Mouse (Mus musculus) ES-Bruce4 (cell line): Measurements from ENCODE around the gene Ago4. TPM values are rescaled to one million over a fixed set of nuclear protein-coding genes. Genes with fewer than 3 reads are reported as not detected.

Experiments used
- H3K27ac ChIP-seq: 2 replicates; pipeline ENCODE4 v1.5.1; 2012; ENCODE audit warnings: low read length, inconsistent platforms; ENCODE audit not compliant: insufficient read depth
- H3K27me3 ChIP-seq: 2 replicates; pipeline ENCODE4 v1.6.1; 2012; ENCODE audit warnings: mild to moderate bottlenecking, low read length, inconsistent platforms; ENCODE audit not compliant: control insufficient read depth, poor library complexity, insufficient read depth, severe bottlenecking
- H3K36me3 ChIP-seq: 2 replicates; pipeline ENCODE4 v1.6.1; 2012; ENCODE audit warnings: inconsistent platforms, mild to moderate bottlenecking, low read length, moderate library complexity; ENCODE audit not compliant: control insufficient read depth, poor library complexity, insufficient read depth, severe bottlenecking
- H3K4me1 ChIP-seq: one replicate; pipeline ENCODE4 v1.8.1; 2011; ENCODE audit warnings: low read length; ENCODE audit not compliant: control insufficient read depth, insufficient read depth
- H3K4me3 ChIP-seq: 2 replicates; pipeline ENCODE4 v1.5.1; 2011; ENCODE audit warnings: low read depth, mild to moderate bottlenecking, low read length
- H3K9ac ChIP-seq: 2 replicates; pipeline ENCODE4 v1.6.1; 2012; ENCODE audit warnings: low read depth, mild to moderate bottlenecking, inconsistent platforms; ENCODE audit not compliant: poor library complexity, severe bottlenecking
- H3K9me3 ChIP-seq: replicated peaks from 2 replicates; pipeline ENCODE4 v1.6.1; 2012; ENCODE audit warnings: mild to moderate bottlenecking, low read length, inconsistent platforms; ENCODE audit not compliant: control insufficient read depth, poor library complexity, insufficient read depth, severe bottlenecking
- CTCF ChIP-seq: IDR thresholded peaks from one replicate; pipeline ENCODE4 v1.8.1; 2011; ENCODE audit warnings: low read depth, low read length
- EP300 ChIP-seq: IDR thresholded peaks from 2 replicates; pipeline ENCODE4 v1.6.1; 2011; ENCODE audit warnings: low read depth, low read length; ENCODE audit not compliant: insufficient read depth
- POLR2A ChIP-seq: IDR thresholded peaks from one replicate; pipeline ENCODE4 v1.8.1; 2011; ENCODE audit warnings: low read length; ENCODE audit not compliant: insufficient read depth
- polyA plus RNA-seq: library from polyadenylated mRNA; stranded (reverse); fragments of >200 nt; gene quantifications from 2 replicates; pipeline ENCODE4 v1.2.4, GENCODE M21; 2011; ENCODE audit warnings: low read depth; ENCODE audit not compliant: missing spikeins, insufficient read depth, insufficient read length

Gene Ago4
- polyA plus RNA-seq, 1 experiment, result 3.1 TPM

DNA sequence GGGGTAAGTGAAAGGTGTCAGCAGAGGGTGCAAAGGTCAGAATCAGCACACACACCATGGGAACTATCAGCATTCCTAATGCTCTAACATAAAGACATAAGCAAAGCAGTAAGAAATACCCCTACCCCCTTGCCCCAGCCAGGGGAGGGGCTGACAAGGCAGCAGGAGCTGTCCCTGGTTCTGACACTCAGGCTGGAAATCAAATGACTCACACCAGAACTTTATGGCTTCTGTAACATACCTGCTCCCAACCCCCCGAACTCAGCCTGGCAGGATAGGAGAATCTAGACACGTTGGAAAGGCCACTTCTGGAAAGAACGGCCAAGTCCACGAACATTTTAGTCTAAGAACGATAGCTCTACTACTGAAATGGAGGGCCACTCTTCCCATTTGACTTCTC is 60.2 kb downstream of the Ago4 start:
- Histone ChIP-seq H3K27ac (no peak overlapping the region), H3K27me3 (no peaks in the 10 kb centered on the region), H3K4me3 (no peak overlapping the region), H3K9me3 (no peaks in the 10 kb centered on the region), H3K9ac (no peak overlapping the region), H3K36me3 (no peaks in the 10 kb centered on the region), H3K4me1 (no peaks in the 10 kb centered on the region)
- TF ChIP-seq POLR2A, result no peak
- no peak for TF ChIP-seq CTCF
- TF ChIP-seq EP300, result no peak

DNA sequence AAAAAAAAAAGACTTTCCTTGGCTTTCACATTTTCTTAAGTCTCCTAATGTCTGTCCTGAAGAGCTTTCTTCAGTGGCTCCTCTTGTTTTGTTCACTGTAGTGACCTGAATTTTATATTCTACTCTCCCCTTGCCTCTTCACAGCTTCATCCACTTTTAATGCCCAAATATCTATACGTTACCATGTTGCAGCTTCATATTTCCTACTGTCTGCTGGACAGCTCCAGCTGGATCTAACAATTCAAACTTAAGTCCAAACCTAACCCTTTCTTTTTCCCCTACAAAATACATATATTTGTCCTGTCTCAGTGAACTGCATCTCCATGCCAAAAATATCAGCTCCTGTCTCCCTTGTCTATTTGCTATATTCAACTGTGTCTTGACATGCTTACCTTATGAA is 63.9 kb downstream of the Ago4 start:
- H3K9ac ChIP-seq, result no peak overlapping the region
- no peak overlapping the region for H3K27ac ChIP-seq
- no peaks in the 10 kb centered on the region for H3K9me3 ChIP-seq
- no peak for TF ChIP-seq POLR2A
- no peak for TF ChIP-seq CTCF
- no peak for TF ChIP-seq EP300
- no peaks in the 10 kb centered on the region for H3K4me1 ChIP-seq
- H3K27me3 ChIP-seq, result no peaks in the 10 kb centered on the region
- H3K36me3 ChIP-seq, result no peaks in the 10 kb centered on the region
- H3K4me3 ChIP-seq, result no peak overlapping the region

DNA sequence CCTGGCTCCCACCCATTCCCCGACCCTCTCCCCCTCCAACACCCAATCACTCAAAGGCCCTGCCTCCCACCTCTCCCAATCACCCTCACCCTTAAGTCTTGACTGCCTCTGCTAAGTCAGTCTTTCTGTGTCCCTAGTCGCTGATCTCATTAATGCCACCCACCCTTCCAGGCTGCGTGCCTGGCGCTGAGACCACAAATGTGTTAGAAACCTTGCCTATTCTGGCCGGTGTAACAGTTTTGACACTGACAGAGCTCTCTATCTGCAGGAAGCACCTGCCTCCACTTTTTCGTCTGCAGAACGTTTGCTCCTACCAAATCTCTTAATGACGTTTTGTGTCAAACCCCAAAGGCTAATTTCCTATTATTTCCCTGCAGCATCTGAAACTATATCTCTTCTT is 64.3 kb downstream of the Ago4 start:
- no peaks in the 10 kb centered on the region for H3K27me3 ChIP-seq
- no peaks in the 10 kb centered on the region for H3K4me1 ChIP-seq
- H3K4me3 ChIP-seq, result peak overlapping the region; percentile 25; the same call in 1 of the 2 replicates
- H3K27ac ChIP-seq, result no peak overlapping the region
- no peak for TF ChIP-seq EP300
- no peak for TF ChIP-seq CTCF
- TF ChIP-seq POLR2A, result no peak
- H3K9me3 ChIP-seq, result no peaks in the 10 kb centered on the region
- no peaks in the 10 kb centered on the region for H3K36me3 ChIP-seq
- H3K9ac ChIP-seq, result no peak overlapping the region

DNA sequence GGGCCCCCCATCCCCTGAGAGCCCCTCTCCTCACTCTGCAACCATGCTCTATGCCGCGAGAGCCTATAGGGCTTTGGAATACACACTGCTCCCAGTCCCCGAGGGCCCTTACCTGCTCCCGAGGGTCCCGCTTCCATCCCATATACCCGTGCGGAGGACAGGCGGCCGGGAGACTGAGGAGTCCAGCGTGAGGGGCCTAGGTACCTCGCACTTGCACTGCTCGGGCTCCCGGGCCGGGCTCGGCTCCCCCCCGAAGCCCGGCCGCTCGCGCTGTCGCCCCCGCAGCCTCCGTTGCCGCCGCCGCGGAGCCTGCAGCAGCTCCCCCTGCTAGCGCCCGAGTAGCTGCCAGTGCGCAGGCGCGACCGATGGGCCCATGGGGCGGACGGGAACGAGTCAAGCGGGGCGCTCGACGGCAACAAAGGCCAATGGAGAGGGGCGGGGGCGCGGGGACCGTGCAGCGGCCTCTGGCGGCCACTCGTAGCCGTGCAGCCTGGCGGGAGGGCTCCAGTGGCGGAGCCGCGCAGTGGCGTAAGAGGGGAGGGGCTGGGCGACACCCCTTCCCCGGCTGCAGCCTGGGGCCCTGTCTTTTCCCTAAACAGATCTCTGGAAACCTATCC is 64.9 kb downstream of the Ago4 start, which contains the start of gene Ago1:
Ago1 (minus strand) TSS at position 299 of the 617 bp plus-strand sequence.
- no peaks in the 10 kb centered on the region for H3K9me3 ChIP-seq
- H3K4me1 ChIP-seq, result peaks cover 4% of the 10 kb centered on the region
- H3K9ac ChIP-seq, result peak within 1 kb of the TSS; percentile 95
- peak within 1 kb of the TSS; percentile 90 for H3K4me3 ChIP-seq
- no peaks in the 10 kb centered on the region for H3K36me3 ChIP-seq
- no peaks in the 10 kb centered on the region for H3K27me3 ChIP-seq
- TF ChIP-seq POLR2A, result no peak
- peak; percentile 73 for TF ChIP-seq CTCF
- peak; percentile 73; the same call in 1 of the 2 replicates for TF ChIP-seq EP300
- peak within 1 kb of the TSS; percentile 81 for H3K27ac ChIP-seq

DNA sequence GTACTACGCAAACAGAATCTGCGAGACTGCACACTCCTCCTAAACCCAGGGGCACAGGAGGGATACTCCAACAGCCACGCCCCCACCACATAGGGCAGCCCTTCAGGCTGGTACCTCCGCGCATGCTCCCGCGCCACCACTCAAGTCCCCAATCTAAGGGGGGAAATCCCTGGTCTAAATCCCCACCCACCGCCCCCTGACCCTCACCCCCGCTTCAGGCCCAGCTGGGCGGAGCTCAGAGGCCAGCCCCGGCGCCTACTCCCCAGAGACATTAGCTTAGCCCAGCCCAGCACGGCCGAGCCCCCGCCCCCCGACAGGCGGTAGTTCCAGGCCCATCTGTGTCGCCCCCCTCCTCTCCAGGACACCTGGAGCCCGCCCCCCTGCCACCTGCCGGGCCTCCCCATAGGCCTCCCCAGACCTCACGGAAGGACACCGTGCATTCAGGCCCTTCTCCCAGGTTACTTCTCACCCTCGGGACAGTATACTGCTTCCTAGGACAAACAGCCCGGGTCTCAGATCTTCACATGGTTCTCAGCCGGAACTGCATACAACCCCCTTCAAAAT is 65.5 kb downstream of the Ago4 start:
- Histone ChIP-seq H3K9me3 (no peaks in the 10 kb centered on the region), H3K36me3 (no peaks in the 10 kb centered on the region), H3K4me1 (peaks cover 4% of the 10 kb centered on the region), H3K27me3 (no peaks in the 10 kb centered on the region), H3K27ac (peak overlapping the region; percentile 81), H3K4me3 (peak overlapping the region; percentile 90), H3K9ac (peak overlapping the region; percentile 95)
- TF ChIP-seq CTCF, result no peak
- TF ChIP-seq POLR2A, result no peak
- TF ChIP-seq EP300, result no peak

DNA sequence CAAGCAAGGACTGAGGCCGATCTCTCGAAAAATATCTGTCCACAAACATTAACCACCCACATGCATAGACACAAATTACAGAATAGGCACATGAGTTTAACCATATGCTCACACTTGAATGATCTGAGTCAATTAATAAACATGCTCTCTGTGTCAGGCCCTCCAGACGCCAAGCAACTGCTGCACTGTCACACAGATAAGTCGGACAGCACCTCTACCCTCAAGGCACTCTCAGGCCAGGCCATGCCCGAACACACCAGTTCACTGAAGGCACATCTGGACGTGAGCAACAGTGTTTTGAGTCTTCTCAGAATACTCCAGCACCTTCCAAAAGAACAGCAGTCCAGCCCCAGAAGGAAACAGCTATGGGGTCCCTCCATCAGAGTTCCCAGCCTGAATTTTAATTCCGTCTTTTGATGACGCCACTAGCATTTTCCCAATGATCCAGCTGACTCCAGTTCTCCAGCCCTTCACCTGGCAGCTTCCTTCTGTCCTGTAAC is 67.0 kb downstream of the Ago4 start:
- Histone ChIP-seq H3K9ac (0 out of 2 replicates have a peak overlapping the region, but pooled peaks have one; percentile 17), H3K27ac (peak overlapping the region; percentile 81), H3K27me3 (no peaks in the 10 kb centered on the region), H3K4me1 (peaks cover 4% of the 10 kb centered on the region), H3K4me3 (peak overlapping the region; percentile 3; the same call in 1 of the 2 replicates), H3K9me3 (no peaks in the 10 kb centered on the region), H3K36me3 (no peaks in the 10 kb centered on the region)
- no peak for TF ChIP-seq EP300
- TF ChIP-seq CTCF, result no peak
- TF ChIP-seq POLR2A, result no peak
